Mouse (Mus musculus) megakaryocyte progenitor cell, adult 5-6 weeks (primary cell): ENCODE data around the gene Cbr1. TPM values are rescaled to one million over a fixed set of nuclear protein-coding genes. Genes with fewer than 3 reads are reported as not detected.

Source experiments
- total RNA-seq, 2 experiments: library from RNA; stranded (forward) in 1 of 2; stranded (reverse) in 1 of 2; fragments of 157-497, 149-512 nt in 1 of 2; fragments of 200-1000 nt in 1 of 2; gene quantifications; 2 replicates each; pipeline versions ENCODE4 v1.2.3 to v1.2.4; 2015 to 2017

The Cbr1 gene
- total RNA-seq, 2 experiments from 2014 or later = 15.2 to 27.4 TPM

Other genes starting within 250 kb of the Cbr1 start
- 6.8 and 8.0 TPM in 2 replicates for gene Setd4, start 1.8 kb upstream of the Cbr1 start, total RNA-seq (2015)
- gene Setd4, start 1.8 kb upstream of the Cbr1 start, total RNA-seq (2017) = 2.4 and 7.6 TPM in 2 replicates
- gene Gm5678, start 22.2 kb downstream of the Cbr1 start, total RNA-seq (2015) = not detected in 2 replicates
- gene Gm5678, start 22.2 kb downstream of the Cbr1 start, total RNA-seq (2017) = not detected in 2 replicates
- 0.37 TPM in 1 of 2 replicates, not detected in the other for gene Cbr3, start 77.4 kb downstream of the Cbr1 start, total RNA-seq (2015)
- gene Cbr3, start 77.4 kb downstream of the Cbr1 start, total RNA-seq (2017) = 0.08 TPM in 1 of 2 replicates, not detected in the other
- 8.6 and 9.7 TPM in 2 replicates for gene Dop1b, start 106.1 kb downstream of the Cbr1 start, total RNA-seq (2015)
- gene Dop1b, start 106.1 kb downstream of the Cbr1 start, total RNA-seq (2017) = 4.7 and 5.8 TPM in 2 replicates
- 115 and 119 TPM in 2 replicates for gene Morc3, start 226.3 kb downstream of the Cbr1 start, total RNA-seq (2015)
- 132 and 185 TPM in 2 replicates for gene Morc3, start 226.3 kb downstream of the Cbr1 start, total RNA-seq (2017)